Mouse (Mus musculus) layer of hippocampus, postnatal 36 days (tissue): ENCODE data around the gene Fcamr. TPM values are rescaled to one million over a fixed set of nuclear protein-coding genes. Genes with fewer than 3 reads are reported as not detected.
A peak's percentile ranks its signal among the peaks of the same experiment; 100 is the strongest.

Source experiments
- DNase-seq, 2 experiments: peaks; one replicate each; pipeline ENCODE4 v3.0.0; 2022
- total RNA-seq, 2 experiments: library from RNA; stranded (reverse); gene quantifications; 2 replicates each; pipeline ENCODE4 v1.2.3; 2021

The Fcamr gene
- not detected for total RNA-seq

- no peak for DNase-seq
These were observed at the start of gene Fcamr for GRCm38 (mm10) chr1:130800602-130801001. Fcamr (plus strand) TSS chr1:130800902.

DNA sequence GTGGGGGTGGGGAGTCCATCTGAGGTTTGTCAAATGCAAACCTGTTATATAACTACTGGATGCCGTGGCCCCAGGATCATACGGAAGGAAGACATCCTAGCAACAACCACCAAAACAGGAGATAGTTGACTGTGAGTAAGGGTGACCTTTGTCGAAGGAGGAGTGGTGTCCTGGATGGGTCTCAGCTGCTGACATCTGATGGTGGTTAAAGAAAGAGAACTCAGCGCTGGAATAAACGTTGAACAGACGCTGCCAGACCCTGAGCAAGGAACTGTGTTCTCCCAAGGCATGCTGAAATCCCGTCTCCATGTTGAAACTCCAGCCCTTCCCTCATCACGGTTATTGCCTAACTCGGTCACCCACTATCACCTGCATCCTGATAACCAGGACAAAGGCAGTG, 41.0 kb upstream of the Fcamr start:
- DNase-seq: no peak

- DNase-seq: no peak
These were observed 39.1 kb upstream of the Fcamr start for GRCm38 (mm10) chr1:130761597-130761996.

DNA sequence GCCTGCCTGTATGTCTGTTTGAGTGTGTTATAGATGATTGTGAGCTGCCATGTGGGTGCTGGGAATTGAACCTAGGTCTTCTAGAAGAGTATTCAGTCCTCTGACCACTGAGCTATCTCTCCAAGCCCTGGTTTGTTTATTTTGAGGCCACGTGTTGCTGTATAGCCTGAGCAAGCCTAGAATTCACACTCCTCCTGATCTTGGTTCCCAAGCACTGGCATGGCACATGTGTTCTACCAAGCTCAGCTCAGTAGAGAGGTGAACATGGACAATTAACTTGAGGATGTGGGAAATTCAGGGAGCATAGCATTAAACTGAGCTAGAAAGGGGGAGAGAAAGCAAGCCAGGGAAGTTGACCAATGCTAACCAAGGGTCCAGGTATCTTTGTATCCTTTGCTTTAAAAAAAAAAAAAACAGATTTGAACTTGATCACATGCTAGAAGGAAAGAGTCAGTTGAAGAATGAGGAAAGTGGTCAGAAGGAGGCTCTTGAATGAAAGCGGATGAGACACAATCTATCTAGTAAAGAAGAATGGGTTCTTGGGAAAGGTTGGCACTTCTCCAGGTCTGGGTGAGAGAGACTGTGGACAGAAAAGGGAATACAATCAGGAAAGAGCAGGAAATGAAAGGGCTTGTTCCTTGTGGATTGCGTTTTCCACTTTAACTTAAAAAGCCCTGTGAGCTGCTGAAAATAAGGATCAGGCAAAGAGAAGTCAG, 38.5 kb upstream of the Fcamr start:
- DNase-seq: no peak

DNA sequence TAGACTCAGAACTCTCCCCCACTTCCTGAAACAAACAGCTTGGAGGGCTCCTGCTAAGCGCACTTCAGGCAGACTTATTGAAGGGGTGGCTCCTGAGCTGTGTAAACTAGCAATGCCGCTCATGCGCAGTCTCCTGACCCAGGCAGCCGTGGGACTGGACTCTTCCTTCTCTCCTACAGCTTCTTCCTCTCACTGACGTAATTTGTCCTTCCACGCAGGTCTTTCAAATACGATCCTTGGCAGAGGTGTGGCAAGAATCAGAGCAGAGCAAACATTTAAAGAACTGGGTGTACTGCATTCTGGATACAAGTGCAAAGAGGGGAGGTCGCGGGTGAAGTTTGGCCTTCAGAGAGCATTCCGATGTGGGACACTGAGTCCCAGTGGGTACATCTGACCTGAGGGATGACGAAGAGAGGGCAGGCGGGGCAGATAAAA, 36.7 kb upstream of the Fcamr start:
- DNase-seq: no peak

DNA sequence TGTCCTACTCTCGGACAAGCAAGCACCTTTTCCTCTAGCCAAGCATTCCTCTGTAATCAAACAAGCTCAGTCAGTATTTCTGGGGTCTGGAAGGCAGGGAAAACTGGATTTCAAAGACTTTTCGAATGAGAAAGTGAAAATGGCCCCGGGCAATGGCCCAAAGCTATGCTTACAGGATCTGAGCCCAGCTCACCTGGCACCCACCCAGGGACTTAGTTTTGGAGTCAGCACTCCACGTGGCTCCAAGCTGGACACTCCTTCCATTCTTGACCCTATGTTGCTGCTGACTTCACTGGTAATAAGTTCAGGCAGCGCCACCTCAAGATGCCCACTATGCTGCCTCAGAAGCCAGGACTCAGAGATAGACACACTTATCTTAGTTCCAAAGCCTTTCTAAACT, 33.6 kb upstream of the Fcamr start:
- no peak for DNase-seq

DNA sequence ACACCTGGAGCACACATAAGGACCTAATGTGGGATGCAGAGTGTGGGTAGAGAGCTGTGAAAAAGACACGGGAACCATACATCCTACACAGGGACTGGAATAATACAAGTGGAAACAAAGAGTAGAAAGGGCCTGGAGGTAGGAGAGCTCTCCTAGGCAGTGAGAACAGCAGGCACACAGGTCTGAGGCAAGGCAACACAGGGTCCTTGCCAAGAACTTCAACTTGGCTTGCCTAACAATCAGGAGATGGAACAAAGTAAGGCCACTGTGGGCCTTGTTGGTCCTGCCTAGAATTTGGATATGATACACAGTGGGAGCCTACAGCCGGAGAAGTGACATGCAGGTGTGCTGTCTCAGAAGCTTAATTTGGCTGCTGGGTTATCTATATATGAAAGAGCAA, 30.8 kb upstream of the Fcamr start:
- no peak for DNase-seq

DNA sequence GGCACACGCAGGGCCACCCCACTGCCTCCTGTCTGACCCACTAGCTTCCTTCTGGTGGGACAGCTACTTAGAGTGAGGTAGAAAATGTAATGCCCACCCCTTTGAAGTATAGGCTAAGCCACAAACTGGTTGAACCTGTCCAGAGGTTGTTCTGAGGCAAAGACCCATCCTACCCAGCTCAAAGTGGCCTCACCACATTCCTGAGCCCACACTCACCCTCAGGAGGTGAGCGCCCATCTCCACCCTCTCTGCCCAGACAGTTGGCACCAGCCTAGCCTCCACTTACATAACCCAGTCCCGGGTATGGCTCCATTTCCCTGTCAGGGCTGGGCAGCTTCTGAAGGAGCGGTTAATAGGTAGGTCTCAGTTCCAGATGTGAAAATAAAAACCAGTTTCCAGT, 30.2 kb upstream of the Fcamr start:
- no peak for DNase-seq

DNA sequence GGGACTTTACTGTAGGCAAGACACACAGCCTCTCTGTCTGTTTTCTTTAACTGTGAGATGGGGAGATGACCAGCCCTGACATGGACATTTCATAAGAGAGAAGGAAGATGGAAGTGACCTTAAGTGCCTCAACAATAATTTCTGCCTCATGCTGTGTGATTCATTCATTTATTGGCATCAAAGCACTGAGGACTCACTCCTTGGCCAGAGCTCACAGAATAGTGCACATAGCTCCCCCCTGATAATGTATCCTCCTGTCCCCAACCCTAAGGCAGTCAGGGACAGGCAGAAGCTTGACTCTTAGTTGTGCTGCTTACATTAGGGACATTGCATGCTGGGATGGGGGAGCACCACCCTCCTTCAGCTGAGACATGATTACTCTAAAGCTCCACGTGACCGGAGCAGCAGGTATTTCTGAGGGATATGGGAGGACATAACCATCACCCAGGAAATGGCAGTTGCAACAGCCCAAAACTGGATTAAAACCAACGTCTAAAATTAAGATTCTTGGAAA, 29.7 kb upstream of the Fcamr start:
- no peak for DNase-seq

DNA sequence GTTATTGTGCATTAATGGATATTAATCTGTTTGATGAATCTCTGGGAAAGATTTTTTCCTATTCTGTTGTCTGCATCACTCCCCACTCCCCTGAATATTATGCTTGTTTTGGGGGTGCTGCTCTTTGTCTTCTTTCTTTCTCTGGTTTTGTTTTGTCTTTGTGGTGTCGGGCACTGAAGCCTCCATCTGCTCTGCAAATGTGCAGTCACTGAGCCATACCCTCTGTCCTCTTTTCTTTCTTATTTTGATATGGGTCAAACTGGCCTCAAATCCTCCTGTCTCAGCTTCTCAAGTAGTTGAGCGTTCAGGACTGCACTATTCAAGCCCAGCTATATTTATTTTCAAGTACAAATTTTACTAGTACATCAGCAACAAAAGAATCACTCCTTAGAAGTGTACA, 25.5 kb upstream of the Fcamr start:
- no peak for DNase-seq

GRCm38 (mm10) chr1:130775691-130776331, 24.9 kb upstream of the Fcamr start:
- DNase-seq: no peak

DNA sequence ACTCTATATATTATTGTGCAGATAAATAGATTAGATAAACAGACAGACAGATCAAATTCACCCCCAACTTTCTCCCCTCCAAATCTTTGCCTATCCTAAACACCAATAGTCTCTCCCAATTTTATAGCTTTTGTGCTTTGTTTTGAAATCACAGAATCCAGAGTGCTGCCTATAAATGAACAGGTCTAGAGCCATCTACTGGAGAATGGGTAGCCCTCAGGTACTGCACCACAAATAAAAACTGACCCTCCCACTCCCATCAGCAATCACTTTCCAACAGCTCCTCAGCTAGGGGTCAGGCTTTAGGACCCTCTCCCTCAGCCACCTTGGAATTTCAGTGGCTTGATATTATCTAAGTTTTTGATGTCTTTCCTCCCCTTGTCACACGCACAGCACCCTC, 24.1 kb upstream of the Fcamr start:
- DNase-seq: no peak

DNA sequence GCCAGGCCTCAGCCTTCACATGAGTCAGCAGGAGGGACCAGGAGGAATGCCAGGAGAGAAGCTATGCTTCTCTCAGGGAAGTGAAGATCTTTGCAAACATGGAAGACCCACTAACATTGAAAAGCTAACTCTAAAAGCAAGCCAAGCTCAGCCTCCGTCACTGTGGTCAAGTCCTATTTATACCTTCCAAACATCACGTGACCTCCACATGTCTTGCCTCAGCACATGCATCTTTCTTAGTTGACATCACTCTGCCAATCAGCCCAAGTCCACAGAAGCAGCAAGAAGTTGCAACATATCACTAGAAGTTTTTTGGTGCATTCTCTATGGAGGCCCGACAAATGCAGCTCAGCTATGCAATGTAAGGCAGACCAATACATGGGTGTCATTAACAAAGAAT, 20.8 kb upstream of the Fcamr start:
- no peak for DNase-seq

DNA sequence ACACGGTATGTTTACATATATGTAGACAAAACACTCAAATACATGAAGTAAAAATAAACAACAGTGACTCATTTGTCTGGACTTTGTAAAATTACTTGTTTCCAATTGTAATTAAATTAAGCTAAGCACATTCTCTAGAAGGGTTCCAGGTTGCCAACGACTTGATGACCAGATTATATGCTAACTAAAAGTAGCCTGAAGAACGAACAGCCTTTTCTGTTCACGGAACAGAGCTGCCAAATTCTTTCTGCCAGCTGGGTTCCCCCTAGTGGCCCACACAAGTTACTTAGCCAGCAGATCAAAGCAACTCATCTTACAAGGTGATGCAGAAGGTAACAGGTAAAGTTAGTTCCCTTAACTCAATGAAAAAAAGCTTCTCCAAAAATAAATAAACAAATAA, 16.6 kb upstream of the Fcamr start:
- no peak for DNase-seq

GRCm38 (mm10) chr1:130787001-130787400, 13.7 kb upstream of the Fcamr start:
- DNase-seq: no peak

DNA sequence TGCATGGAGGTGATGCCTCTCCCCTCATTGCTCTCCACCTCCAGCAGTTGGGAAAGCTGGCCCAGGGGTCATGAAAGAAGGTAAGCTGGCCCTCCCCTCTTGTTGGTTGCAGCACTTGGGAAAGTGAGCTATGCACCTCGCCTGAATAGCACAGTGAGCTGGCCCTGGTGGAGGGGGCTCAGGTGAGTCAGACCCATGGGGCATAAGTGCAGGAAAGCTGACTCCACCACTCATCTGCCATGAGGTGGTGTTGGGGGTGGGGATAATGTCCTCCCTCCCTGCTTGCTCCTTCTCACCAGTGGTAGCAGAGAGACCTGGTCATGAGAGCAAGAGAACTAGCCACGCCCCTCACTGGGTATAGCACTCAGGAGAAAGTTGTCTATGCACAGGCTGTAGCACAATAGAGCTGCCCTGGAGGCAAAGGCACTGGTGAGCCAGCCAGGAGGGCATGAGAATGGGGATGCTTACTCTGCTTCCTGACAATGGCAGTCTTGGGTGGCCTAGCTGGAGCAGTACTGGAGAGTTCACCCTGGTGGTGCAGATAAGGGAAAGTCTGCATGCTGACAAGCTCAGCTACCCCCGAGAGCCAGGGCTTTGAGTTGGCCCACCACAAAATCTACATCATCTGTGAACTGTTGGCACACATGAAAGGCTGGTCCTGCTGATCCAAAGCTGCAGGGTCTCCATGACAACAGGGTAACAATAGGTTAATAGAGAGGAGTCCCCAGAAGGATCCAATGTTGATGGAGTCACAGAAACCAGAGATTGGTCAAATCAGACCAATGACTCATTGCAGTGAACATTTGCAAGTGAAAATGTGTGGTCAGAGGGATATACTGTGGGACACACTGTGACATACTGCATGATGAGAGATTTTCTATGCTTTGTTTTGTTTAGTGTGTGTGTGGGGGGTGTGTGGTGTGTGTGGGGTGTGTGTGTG, 10.9 kb upstream of the Fcamr start:
- DNase-seq: no peak

- DNase-seq: no peak
These were observed 5.4 kb upstream of the Fcamr start for GRCm38 (mm10) chr1:130795331-130795730.

- peak in 1 of 2 experiments; percentile 16 for DNase-seq
These were observed 3.6 kb upstream of the Fcamr start for GRCm38 (mm10) chr1:130796967-130797684.

- DNase-seq: no peak
These were observed 2.7 kb upstream of the Fcamr start for GRCm38 (mm10) chr1:130798037-130798436.

DNA sequence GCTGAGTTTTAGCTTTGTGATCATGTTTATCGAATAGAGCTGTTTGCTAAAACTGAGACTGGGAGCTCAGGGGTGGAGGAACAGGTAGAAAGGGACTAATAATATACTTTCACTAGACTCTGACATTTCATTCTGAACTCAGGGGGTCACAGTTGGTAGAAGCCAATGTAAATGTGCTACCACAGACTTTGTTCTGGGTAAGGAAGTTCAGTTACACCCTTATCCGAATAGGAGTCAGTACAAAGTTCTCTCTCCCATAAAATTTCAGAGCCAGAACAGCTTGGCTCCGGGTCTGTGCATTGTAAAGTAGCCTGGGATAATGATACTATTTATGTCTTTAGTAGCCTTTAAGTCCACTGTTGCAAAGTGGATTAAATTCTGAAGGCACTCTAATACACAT, 2.2 kb upstream of the Fcamr start:
- no peak for DNase-seq

GRCm38 (mm10) chr1:130799399-130799798, 1.3 kb upstream of the Fcamr start:
- DNase-seq: no peak

GRCm38 (mm10) chr1:130801511-130801910, 809 bp downstream of the Fcamr start:
- no peak for DNase-seq
